Mouse (Mus musculus) lung, postnatal 0 days (tissue): ENCODE data around the gene Fam204a. TPM values are rescaled to one million over a fixed set of nuclear protein-coding genes. Genes with fewer than 3 reads are reported as not detected.

Experiments
- ATAC-seq: fragments of 200-750 bp; cut with Nextera tagmentation; 2 replicates; pipeline ENCODE4 v1.8.0; 2017; ENCODE audit warnings: moderate library complexity
- DNase-seq: peaks from one replicate; pipeline ENCODE4 v3.0.0-alpha.2; 2016; ENCODE audit warnings: low spot score
- H3K27ac ChIP-seq: fragments of 300-500 bp; sonication (generic); 2 replicates; pipeline ENCODE4 v1.5.1; 2014; ENCODE audit warnings: antibody characterized with exemption, mild to moderate bottlenecking, low read length, mixed read lengths
- H3K27me3 ChIP-seq: fragments of 300-500 bp; sonication (generic); replicated peaks from 2 replicates; pipeline ENCODE4 v1.6.1; 2014; ENCODE audit warnings: low read length, mixed read lengths; ENCODE audit not compliant: insufficient read depth
- H3K36me3 ChIP-seq: fragments of 300-500 bp; sonication (generic); 2 replicates; pipeline ENCODE4 v1.6.1; 2014; ENCODE audit warnings: low read length, mixed read lengths; ENCODE audit not compliant: insufficient read depth
- H3K4me1 ChIP-seq: fragments of 300-500 bp; sonication (generic); 2 replicates; pipeline ENCODE4 v1.6.1; 2014; ENCODE audit warnings: antibody characterized with exemption, low read depth, low read length, mixed read lengths; ENCODE audit not compliant: insufficient read depth
- H3K4me2 ChIP-seq: fragments of 300-500 bp; sonication (generic); replicated peaks from 2 replicates; pipeline ENCODE4 v1.6.1; 2014; ENCODE audit warnings: low read depth, mild to moderate bottlenecking, low read length, moderate library complexity, mixed read lengths
- H3K4me3 ChIP-seq: fragments of 300-500 bp; sonication (generic); 2 replicates; pipeline ENCODE4 v1.5.1; 2014; ENCODE audit warnings: low read depth, low read length
- H3K9ac ChIP-seq: fragments of 300-500 bp; sonication (generic); replicated peaks from 2 replicates; pipeline ENCODE4 v1.6.1; 2014; ENCODE audit warnings: low read depth, mild to moderate bottlenecking
- H3K9me3 ChIP-seq: fragments of 300-500 bp; sonication (generic); 2 replicates; pipeline ENCODE4 v1.6.1; 2016; ENCODE audit warnings: low read length, mixed read lengths
- CTCF ChIP-seq: IDR thresholded peaks from 2 replicates; pipeline ENCODE4 v1.5.1; 2016; ENCODE audit warnings: antibody characterized with exemption, mild to moderate bottlenecking
- EP300 ChIP-seq: IDR thresholded peaks from 2 replicates; pipeline ENCODE4 v1.6.1; 2016; ENCODE audit warnings: antibody characterized with exemption, mild to moderate bottlenecking, control low read depth
- whole genome bisulfite sequencing: fragments of 180-500 bp; shearing (Covaris S2); extraction: QIAGEN DNeasy Blood & Tissue Kit; methylation state at CpG from one replicate; pipeline ENCODE4 v1.1.7; 2014; 5-methylcytosine and 5-hydroxymethylcytosine counted together
- polyA plus RNA-seq: library from polyadenylated mRNA; unstranded; fragments of >200 nt; fragmentation: Nextera tagmentation; extraction: Ambion mirVana; gene quantifications from 2 replicates; pipeline ENCODE4 v1.2.1, GENCODE M21; 2015

Gene Fam204a
- polyA plus RNA-seq, 1 experiment from 2014 or later: 54.2 TPM

GRCm38 (mm10) chr19:60242620-60243019, 16.1 kb upstream of the Fam204a start:
- H3K9me3 ChIP-seq: no peaks in the 10 kb centered on the region
- H3K4me1 ChIP-seq: no peaks in the 10 kb centered on the region
- H3K27me3 ChIP-seq: no peaks in the 10 kb centered on the region
- no peak overlapping the region for H3K4me2 ChIP-seq
- no peak for ATAC-seq
- no peak overlapping the region for H3K9ac ChIP-seq
- DNase-seq: no peak
- TF ChIP-seq EP300: no peak
- no peak for TF ChIP-seq CTCF
- no peak overlapping the region for H3K27ac ChIP-seq
- no peak overlapping the region for H3K4me3 ChIP-seq
- WGBS: 80% methylated on average over 7 of the region's 7 CpGs
- no peaks in the 10 kb centered on the region for H3K36me3 ChIP-seq

GRCm38 (mm10) chr19:60241916-60242602, 15.6 kb upstream of the Fam204a start:
- TF ChIP-seq CTCF: no peak
- TF ChIP-seq EP300: no peak
- DNase-seq (no peak), ATAC-seq (no peak)
- no peak overlapping the region for H3K27ac ChIP-seq
- H3K36me3 ChIP-seq: no peaks in the 10 kb centered on the region
- no peaks in the 10 kb centered on the region for H3K4me1 ChIP-seq
- WGBS: 81% methylated on average over 7 of the region's 7 CpGs
- no peak overlapping the region for H3K4me2 ChIP-seq
- no peaks in the 10 kb centered on the region for H3K27me3 ChIP-seq
- H3K9ac ChIP-seq: no peak overlapping the region
- H3K4me3 ChIP-seq: no peak overlapping the region
- H3K9me3 ChIP-seq: no peaks in the 10 kb centered on the region

DNA sequence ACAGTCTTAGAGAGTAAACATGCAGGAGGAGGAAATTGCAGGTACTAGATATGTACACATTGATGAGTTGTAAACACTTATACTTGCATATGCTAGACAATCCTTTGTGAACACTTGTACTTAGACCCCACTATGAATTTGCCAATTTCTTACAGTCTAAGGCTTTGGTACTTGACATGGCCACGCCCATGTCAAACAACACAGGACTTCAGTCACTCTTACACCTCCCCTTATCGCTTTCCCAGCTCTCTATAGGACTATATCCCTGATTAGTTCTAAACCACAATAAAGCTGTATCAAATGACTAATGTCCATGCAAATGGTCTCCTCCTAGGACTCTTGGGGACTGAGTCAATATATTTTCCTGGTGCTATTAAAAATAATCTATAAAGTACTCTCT, 5.0 kb upstream of the Fam204a start:
- TF ChIP-seq EP300: no peak
- TF ChIP-seq CTCF: no peak
- WGBS: 58% methylated on average over 2 of the region's 2 CpGs
- no peak overlapping the region for H3K27ac ChIP-seq
- no peak overlapping the region for H3K4me2 ChIP-seq
- H3K9ac ChIP-seq: no peak overlapping the region
- peaks cover 3% of the 10 kb centered on the region; the same call in 1 of the 2 replicates for H3K4me1 ChIP-seq
- H3K27me3 ChIP-seq: no peaks in the 10 kb centered on the region
- DNase-seq: no peak
- H3K4me3 ChIP-seq: no peak overlapping the region
- H3K36me3 ChIP-seq: no peaks in the 10 kb centered on the region
- no peaks in the 10 kb centered on the region for H3K9me3 ChIP-seq
- no peak for ATAC-seq

- Histone ChIP-seq H3K36me3 (no peaks in the 10 kb centered on the region), H3K9me3 (no peaks in the 10 kb centered on the region), H3K27me3 (no peaks in the 10 kb centered on the region), H3K4me3 (peak overlapping the region; percentile 90; the same call in 1 of the 2 replicates), H3K4me1 (peaks cover 3% of the 10 kb centered on the region; the same call in 1 of the 2 replicates), H3K9ac (no peak overlapping the region), H3K27ac (no peak overlapping the region), H3K4me2 (peak overlapping the region; percentile 42)
- WGBS: 63% methylated on average over 8 of the region's 8 CpGs
- TF ChIP-seq CTCF (no peak), EP300 (no peak)
- DNase-seq (no peak), ATAC-seq (no peak)
Observed at GRCm38 (mm10) chr19:60226845-60227235, 339 bp upstream of the Fam204a start.

DNA sequence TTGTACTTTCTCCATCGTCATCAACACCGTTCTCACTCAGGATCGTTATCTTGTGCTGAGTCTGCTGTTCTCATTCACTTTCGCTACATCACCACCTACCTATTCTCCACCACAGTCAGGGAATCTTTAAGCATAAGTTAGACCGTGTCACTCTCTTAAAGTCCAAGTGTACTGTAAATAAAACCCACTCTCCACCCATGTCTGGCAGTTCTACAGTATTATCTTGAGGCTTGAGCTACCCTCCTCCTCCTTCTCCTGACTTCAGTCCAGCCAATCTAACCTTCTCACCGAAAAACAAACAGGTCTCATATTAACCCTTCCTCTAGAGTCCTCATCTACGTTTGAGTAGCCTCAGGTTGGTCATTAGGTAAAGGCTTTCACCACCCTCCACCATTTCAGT, 7.1 kb downstream of the Fam204a start:
- Histone ChIP-seq H3K4me3 (no peak overlapping the region), H3K36me3 (0 out of 2 replicates have a peak, but pooled peaks cover 3% of the 10 kb centered on the region), H3K9me3 (no peaks in the 10 kb centered on the region), H3K4me2 (no peak overlapping the region), H3K4me1 (no peaks in the 10 kb centered on the region), H3K27ac (no peak overlapping the region), H3K9ac (no peak overlapping the region), H3K27me3 (no peaks in the 10 kb centered on the region)
- peak; percentile 96 for ATAC-seq
- TF ChIP-seq EP300 (no peak; the same call in 1 of the 2 replicates), CTCF (no peak)
- WGBS: 46% methylated on average over 7 of the region's 7 CpGs
- DNase-seq: peak; percentile 78

- no peak for ATAC-seq
- Histone ChIP-seq H3K9me3 (no peaks in the 10 kb centered on the region), H3K4me3 (no peak overlapping the region), H3K9ac (no peak overlapping the region), H3K36me3 (0 out of 2 replicates have a peak, but pooled peaks cover 3% of the 10 kb centered on the region), H3K4me1 (no peaks in the 10 kb centered on the region), H3K27ac (no peak overlapping the region), H3K27me3 (no peaks in the 10 kb centered on the region), H3K4me2 (no peak overlapping the region)
- TF ChIP-seq CTCF: no peak
- TF ChIP-seq EP300: no peak
- WGBS: 50% methylated on average over 2 of the region's 2 CpGs
- no peak for DNase-seq
Observed at GRCm38 (mm10) chr19:60217985-60218384, 8.5 kb downstream of the Fam204a start.
